Mouse (Mus musculus): ENCODE results near the gene Bcor. TPM values are rescaled to one million over a fixed set of nuclear protein-coding genes. Genes with fewer than 3 reads are reported as not detected.

Gene Bcor
- polyA plus RNA-seq (2014; fragmentation: Nextera tagmentation; extraction: Ambion mirVana) = 23.1 and 24.6 TPM in 2 replicates

DNA sequence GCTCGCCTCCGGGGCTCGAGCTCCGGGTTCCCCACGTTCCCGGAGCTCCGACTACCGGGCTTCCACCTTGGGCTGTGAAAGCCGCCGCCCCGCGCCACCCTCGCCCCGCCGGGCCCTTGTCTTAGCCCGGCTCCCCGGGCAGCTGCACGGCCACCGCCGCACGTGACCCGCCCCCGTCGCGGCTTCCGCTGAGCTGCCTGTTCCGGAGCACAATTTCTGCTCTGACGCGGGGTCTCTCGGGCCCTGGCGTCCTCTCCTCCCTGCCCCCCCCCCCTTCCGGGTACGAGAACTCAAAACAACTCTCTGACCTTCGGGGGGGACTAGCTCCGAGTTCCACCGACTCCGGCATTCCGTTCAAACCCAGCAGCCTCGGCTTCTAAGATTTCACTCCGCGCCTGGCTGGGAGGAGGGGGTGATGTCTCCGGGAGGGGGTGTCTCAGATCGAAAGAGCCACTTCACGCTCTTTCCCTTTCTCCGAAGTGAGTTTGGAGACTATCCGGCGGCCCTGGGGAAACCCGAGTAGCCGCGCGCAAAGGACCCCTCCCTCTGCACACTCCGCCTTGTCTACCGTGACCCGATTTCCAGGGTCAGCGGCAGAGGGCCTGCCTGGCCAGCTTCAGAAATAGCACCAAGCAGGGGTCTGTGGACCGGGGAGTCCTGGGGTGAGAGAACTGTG lies at the start of gene Bcor:
Bcor (minus strand) TSS at position 375 of the 676 bp plus-strand sequence.
- H3K4me1 ChIP-seq (replicated peaks; ENCODE audit: control insufficient read depth, insufficient read depth, low read length) = no peaks in the 10 kb centered on the region
- peaks cover 48% of the 10 kb centered on the region for H3K27me3 ChIP-seq (ENCODE audit: control insufficient read depth, insufficient read depth, low read length)

GRCm38 (mm10) chrX:12202951-12203350 lies 42.8 kb upstream of the Bcor start:
- H3K9me3 ChIP-seq (ENCODE audit: control insufficient read depth, low read length) = no peaks in the 10 kb centered on the region
- no peak overlapping the region for H3K4me3 ChIP-seq (ENCODE audit: low read depth, low read length)
- H3K4me1 ChIP-seq (replicated peaks; ENCODE audit: control insufficient read depth, insufficient read depth, low read length) = no peaks in the 10 kb centered on the region
- no peak for ATAC-seq (ENCODE audit: low FRiP score)
- no peak overlapping the region for H3K27ac ChIP-seq (ENCODE audit: low read depth, low read length)
- H3K9ac ChIP-seq (ENCODE audit: low read depth, low read length) = no peak overlapping the region
- no peak overlapping the region for H3K4me2 ChIP-seq (replicated peaks; ENCODE audit: low read depth, low read length)
- no peaks in the 10 kb centered on the region for H3K27me3 ChIP-seq (ENCODE audit: control insufficient read depth, insufficient read depth, low read length)
- no peaks in the 10 kb centered on the region for H3K36me3 ChIP-seq (ENCODE audit: control insufficient read depth, insufficient read depth, low read length)
- WGBS = 89% methylated on average over 3 of the region's 3 CpGs
- DNase-seq (ENCODE audit: low spot score) = no peak

More for the DNA sequence above, at the start of gene Bcor:
- ATAC-seq (ENCODE audit: low FRiP score) (peak; percentile 31), DNase-seq (ENCODE audit: low spot score) (peak; percentile 67)
- H3K9ac ChIP-seq (ENCODE audit: low read depth, low read length) = peak within 1 kb of the TSS; percentile 64
- H3K36me3 ChIP-seq (ENCODE audit: control insufficient read depth, insufficient read depth, low read length) = no peaks in the 10 kb centered on the region
- H3K4me2 ChIP-seq (replicated peaks; ENCODE audit: low read depth, low read length) = peak within 1 kb of the TSS; percentile 66
- peak within 1 kb of the TSS; percentile 79 for H3K27ac ChIP-seq (ENCODE audit: low read depth, low read length)
- WGBS = 8% methylated on average over 25 of the region's 56 CpGs
- H3K9me3 ChIP-seq (ENCODE audit: control insufficient read depth, low read length) = no peaks in the 10 kb centered on the region
- H3K4me3 ChIP-seq (ENCODE audit: low read depth, low read length) = peak within 1 kb of the TSS; percentile 43

DNA sequence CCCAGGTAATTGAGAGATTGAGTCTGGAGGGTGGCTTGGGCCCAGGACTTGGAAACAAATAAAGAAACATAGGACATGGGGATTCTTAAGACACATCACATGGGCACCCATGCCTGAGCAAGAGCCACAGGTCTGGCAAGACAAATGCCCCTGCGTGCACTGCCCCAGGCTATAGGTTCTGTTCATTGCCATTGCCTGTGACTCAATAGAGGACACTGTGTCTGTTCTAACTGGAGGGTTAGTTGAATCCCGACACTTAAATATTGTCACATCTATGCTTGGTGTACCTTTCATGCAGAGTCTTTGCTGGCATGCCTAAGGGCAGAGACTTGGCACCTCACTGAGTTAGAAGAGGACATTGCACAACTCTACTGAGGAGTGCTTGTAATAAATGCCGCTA lies 41.0 kb upstream of the Bcor start:
- 93% methylated on average over 3 of the region's 3 CpGs for WGBS
- DNase-seq (ENCODE audit: low spot score) = no peak
- no peak for ATAC-seq (ENCODE audit: low FRiP score)
- no peaks in the 10 kb centered on the region for H3K9me3 ChIP-seq (ENCODE audit: control insufficient read depth, low read length)
- no peaks in the 10 kb centered on the region for H3K27me3 ChIP-seq (ENCODE audit: control insufficient read depth, insufficient read depth, low read length)
- no peak overlapping the region for H3K4me3 ChIP-seq (ENCODE audit: low read depth, low read length)
- no peaks in the 10 kb centered on the region for H3K36me3 ChIP-seq (ENCODE audit: control insufficient read depth, insufficient read depth, low read length)
- H3K4me1 ChIP-seq (replicated peaks; ENCODE audit: control insufficient read depth, insufficient read depth, low read length) = no peaks in the 10 kb centered on the region
- no peak overlapping the region for H3K9ac ChIP-seq (ENCODE audit: low read depth, low read length)
- H3K4me2 ChIP-seq (replicated peaks; ENCODE audit: low read depth, low read length) = no peak overlapping the region
- H3K27ac ChIP-seq (ENCODE audit: low read depth, low read length) = no peak overlapping the region

DNA sequence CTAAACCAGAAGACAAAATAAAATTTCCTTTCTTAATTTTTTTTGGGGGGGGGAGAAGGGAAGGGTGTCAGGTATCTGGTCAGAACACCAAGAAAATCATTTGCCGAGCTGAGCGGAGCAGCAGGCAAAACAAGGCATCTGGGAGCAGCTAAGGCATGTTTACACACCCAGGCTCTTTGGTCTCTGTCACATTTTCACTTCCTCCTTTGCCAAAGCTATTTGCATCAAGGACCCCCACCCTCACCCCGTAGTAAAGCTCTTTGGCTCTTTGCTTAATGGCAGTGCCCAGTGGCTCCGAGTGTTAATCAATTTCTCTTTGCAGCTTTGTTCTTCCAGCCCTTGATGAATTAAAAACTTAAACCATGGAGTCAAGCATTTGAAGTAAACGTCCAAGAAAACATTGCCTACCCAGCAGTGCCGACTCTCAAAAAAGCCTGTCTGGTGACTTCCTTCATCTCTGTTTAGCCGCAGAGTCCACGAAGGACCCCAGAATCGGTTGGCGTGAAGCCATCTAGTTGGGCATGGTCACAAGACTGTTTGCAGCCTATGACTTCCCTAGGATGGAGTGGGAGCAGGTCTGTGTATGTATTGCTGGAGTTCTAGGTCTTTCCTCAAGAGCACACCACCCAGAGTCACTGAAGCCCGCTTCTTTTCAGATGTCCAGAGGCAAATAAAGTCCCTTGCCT lies 35.2 kb upstream of the Bcor start:
- 74% methylated on average over 11 of the region's 11 CpGs for WGBS
- Histone ChIP-seq H3K27me3 (ENCODE audit: control insufficient read depth, insufficient read depth, low read length) (peaks cover 2% of the 10 kb centered on the region; the same call in 1 of the 2 replicates), H3K4me3 (ENCODE audit: low read depth, low read length) (no peak overlapping the region), H3K9me3 (ENCODE audit: control insufficient read depth, low read length) (no peaks in the 10 kb centered on the region), H3K27ac (ENCODE audit: low read depth, low read length) (no peak overlapping the region), H3K4me1 (replicated peaks; ENCODE audit: control insufficient read depth, insufficient read depth, low read length) (no peaks in the 10 kb centered on the region), H3K9ac (ENCODE audit: low read depth, low read length) (no peak overlapping the region), H3K36me3 (ENCODE audit: control insufficient read depth, insufficient read depth, low read length) (no peaks in the 10 kb centered on the region), H3K4me2 (replicated peaks; ENCODE audit: low read depth, low read length) (no peak overlapping the region)
- DNase-seq (ENCODE audit: low spot score) = no peak
- no peak for ATAC-seq (ENCODE audit: low FRiP score)

DNA sequence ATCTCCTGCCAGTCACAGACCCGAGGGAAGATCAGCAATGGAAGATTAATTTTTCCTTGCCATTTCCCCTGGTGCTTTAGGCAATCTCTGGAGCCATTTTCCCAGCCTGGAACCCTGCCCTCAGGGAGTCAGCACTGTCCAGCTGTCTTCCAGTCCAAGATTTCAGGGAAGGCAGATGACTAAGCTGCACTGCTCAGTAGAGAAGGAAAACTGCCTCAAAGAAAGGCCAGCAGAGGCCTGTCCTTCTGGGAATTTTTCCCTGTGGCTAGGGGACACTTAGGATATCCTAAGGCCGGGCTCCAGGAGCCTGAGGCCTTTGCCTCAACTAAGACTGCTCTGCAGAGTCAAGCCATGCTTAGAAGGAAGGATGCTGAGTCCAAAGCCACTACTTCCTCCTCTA lies 32.2 kb upstream of the Bcor start:
- Histone ChIP-seq H3K36me3 (ENCODE audit: control insufficient read depth, insufficient read depth, low read length) (no peaks in the 10 kb centered on the region), H3K9me3 (ENCODE audit: control insufficient read depth, low read length) (no peaks in the 10 kb centered on the region), H3K4me2 (replicated peaks; ENCODE audit: low read depth, low read length) (no peak overlapping the region), H3K27ac (ENCODE audit: low read depth, low read length) (no peak overlapping the region), H3K4me1 (replicated peaks; ENCODE audit: control insufficient read depth, insufficient read depth, low read length) (no peaks in the 10 kb centered on the region), H3K4me3 (ENCODE audit: low read depth, low read length) (no peak overlapping the region), H3K9ac (ENCODE audit: low read depth, low read length) (no peak overlapping the region), H3K27me3 (ENCODE audit: control insufficient read depth, insufficient read depth, low read length) (peaks cover 2% of the 10 kb centered on the region; the same call in 1 of the 2 replicates)
- ATAC-seq (ENCODE audit: low FRiP score) (no peak), DNase-seq (ENCODE audit: low spot score) (no peak)
- WGBS = 77% methylated on average over 2 of the region's 2 CpGs

- Histone ChIP-seq H3K4me2 (replicated peaks; ENCODE audit: low read depth, low read length) (no peak overlapping the region), H3K4me1 (replicated peaks; ENCODE audit: control insufficient read depth, insufficient read depth, low read length) (no peaks in the 10 kb centered on the region), H3K9me3 (ENCODE audit: control insufficient read depth, low read length) (no peaks in the 10 kb centered on the region), H3K4me3 (ENCODE audit: low read depth, low read length) (no peak overlapping the region), H3K36me3 (ENCODE audit: control insufficient read depth, insufficient read depth, low read length) (no peaks in the 10 kb centered on the region), H3K27ac (ENCODE audit: low read depth, low read length) (no peak overlapping the region), H3K9ac (ENCODE audit: low read depth, low read length) (no peak overlapping the region), H3K27me3 (ENCODE audit: control insufficient read depth, insufficient read depth, low read length) (peaks cover 2% of the 10 kb centered on the region; the same call in 1 of the 2 replicates)
- no peak for DNase-seq (ENCODE audit: low spot score)
- ATAC-seq (ENCODE audit: low FRiP score) = no peak
- 72% methylated on average over 4 of the region's 4 CpGs for WGBS
These were observed 29.4 kb upstream of the Bcor start for GRCm38 (mm10) chrX:12189511-12189910.

- no peak overlapping the region for H3K27ac ChIP-seq (ENCODE audit: low read depth, low read length)
- DNase-seq (ENCODE audit: low spot score) (peak; percentile 24), ATAC-seq (ENCODE audit: low FRiP score) (no peak)
- H3K4me1 ChIP-seq (replicated peaks; ENCODE audit: control insufficient read depth, insufficient read depth, low read length) = no peaks in the 10 kb centered on the region
- H3K9ac ChIP-seq (ENCODE audit: low read depth, low read length) = no peak overlapping the region
- H3K4me3 ChIP-seq (ENCODE audit: low read depth, low read length) = no peak overlapping the region
- no peaks in the 10 kb centered on the region for H3K36me3 ChIP-seq (ENCODE audit: control insufficient read depth, insufficient read depth, low read length)
- no peak overlapping the region for H3K4me2 ChIP-seq (replicated peaks; ENCODE audit: low read depth, low read length)
- H3K27me3 ChIP-seq (ENCODE audit: control insufficient read depth, insufficient read depth, low read length) = no peaks in the 10 kb centered on the region
- WGBS = 52% methylated on average over 16 of the region's 16 CpGs
- no peaks in the 10 kb centered on the region for H3K9me3 ChIP-seq (ENCODE audit: control insufficient read depth, low read length)
These were observed 15.2 kb upstream of the Bcor start for GRCm38 (mm10) chrX:12175198-12175960.

DNA sequence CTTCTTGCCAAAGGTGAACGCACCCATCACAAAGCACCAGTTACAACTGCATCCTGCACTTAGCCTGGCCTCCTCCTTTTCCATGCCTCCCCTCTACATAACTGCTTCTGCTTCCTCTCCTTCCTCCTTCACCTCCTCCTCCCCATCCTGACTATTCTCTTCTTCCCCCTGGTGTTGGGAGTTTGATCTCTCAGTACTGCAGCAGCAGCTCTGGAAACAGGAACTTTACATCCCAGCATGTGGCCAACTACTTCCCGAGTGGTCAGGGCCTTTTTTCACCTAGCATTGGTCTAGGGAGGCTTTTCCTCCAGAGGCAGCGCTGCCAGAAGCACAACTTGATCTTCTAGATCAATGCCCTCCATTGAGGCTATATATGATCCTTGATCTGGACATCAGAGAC lies 10.0 kb upstream of the Bcor start:
- WGBS = 25% methylated on average over 3 of the region's 3 CpGs
- no peaks in the 10 kb centered on the region for H3K4me1 ChIP-seq (replicated peaks; ENCODE audit: control insufficient read depth, insufficient read depth, low read length)
- no peak for ATAC-seq (ENCODE audit: low FRiP score)

More for the DNA sequence above, 10.0 kb upstream of the Bcor start:
- Histone ChIP-seq H3K4me2 (replicated peaks; ENCODE audit: low read depth, low read length) (no peak overlapping the region), H3K9me3 (ENCODE audit: control insufficient read depth, low read length) (no peaks in the 10 kb centered on the region), H3K36me3 (ENCODE audit: control insufficient read depth, insufficient read depth, low read length) (no peaks in the 10 kb centered on the region), H3K27ac (ENCODE audit: low read depth, low read length) (no peak overlapping the region), H3K27me3 (ENCODE audit: control insufficient read depth, insufficient read depth, low read length) (no peaks in the 10 kb centered on the region), H3K4me3 (ENCODE audit: low read depth, low read length) (no peak overlapping the region), H3K9ac (ENCODE audit: low read depth, low read length) (no peak overlapping the region)
- no peak for DNase-seq (ENCODE audit: low spot score)
